Mouse (Mus musculus) embryo, embryonic 11 days (tissue): ENCODE measurements at regions not wholly inside any gene's neighbourhood (a gene's known extent, or its start where the extent isn't known, plus 50 kb on each side); places are given as distances from the start of the nearest gene placed in this dataset.

Experiments used
- DNase-seq: peaks from one replicate; pipeline ENCODE4 v3.0.0-alpha.2; 2015

DNA sequence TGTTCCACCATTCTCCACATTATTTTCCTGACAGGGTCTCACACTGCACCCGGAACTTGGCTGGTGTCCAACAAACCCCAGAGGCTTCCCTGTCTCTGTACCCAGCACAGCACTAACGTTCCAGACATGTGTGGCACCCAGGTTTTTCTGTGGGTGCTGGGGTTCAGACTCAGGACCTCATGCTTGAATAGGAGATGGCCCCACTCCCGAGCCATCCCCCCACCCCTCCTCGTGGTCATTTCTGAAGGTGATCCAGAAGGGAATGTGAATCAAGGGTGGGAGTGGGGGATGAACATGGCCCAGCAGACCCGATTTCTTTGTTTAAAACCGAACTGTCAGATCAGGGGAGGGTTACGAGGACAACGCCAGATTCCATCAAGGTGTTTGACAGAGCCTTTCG is 245.6 kb downstream of the Tbc1d1 start:
- DNase-seq = no peak

- DNase-seq = no peak
Measured at GRCm38 (mm10) chr5:64403077-64403981, 247.2 kb downstream of the Tbc1d1 start.

- DNase-seq = no peak
Measured at GRCm38 (mm10) chr5:64403982-64404345, 247.9 kb downstream of the Tbc1d1 start.

GRCm38 (mm10) chr5:64404512-64404911 is 248.4 kb downstream of the Tbc1d1 start:
- DNase-seq = no peak

DNA sequence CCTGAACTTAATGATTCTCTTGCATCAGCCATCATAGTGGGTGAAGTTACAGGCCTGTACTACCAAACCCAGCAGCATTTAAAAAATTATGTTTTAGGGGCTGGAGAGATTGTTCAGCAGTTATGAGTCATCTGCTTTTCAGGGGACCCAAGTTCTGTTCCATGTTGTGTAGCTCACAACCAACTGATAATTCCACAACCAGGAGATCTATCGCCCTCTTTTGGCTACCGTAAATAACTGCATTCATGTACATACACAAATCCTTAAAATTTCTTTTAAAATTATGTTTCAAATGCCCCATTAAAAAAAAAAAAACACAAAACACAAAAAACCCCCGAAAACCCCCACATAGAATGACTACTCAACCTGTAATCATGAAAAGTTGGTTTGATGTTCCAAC is 252.8 kb downstream of the Tbc1d1 start:
- no peak for DNase-seq

DNA sequence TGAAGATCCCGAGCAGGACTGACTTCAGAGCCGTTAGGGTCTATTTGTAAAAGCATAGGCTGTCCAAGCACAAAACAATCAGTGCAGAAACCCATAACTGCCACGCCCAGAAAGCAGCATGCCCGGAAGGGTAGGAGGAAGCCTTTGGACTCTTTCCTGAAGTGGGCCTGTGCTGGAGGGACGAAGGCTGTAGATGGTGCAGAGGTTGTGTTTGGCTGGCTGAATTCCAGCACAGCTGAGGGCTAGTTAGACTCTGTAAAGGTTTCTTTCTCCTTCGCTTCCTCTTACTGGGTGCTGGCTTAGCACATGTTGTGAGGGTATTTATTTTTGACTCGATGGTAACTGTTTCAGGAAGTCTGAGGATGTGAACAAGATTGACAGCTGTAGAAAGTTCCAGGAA is 254.5 kb downstream of the Tbc1d1 start:
- DNase-seq = no peak

- no peak for DNase-seq
Measured at GRCm38 (mm10) chr5:64414519-64414918, 258.4 kb downstream of the Tbc1d1 start.

GRCm38 (mm10) chr5:64419395-64419794 is 263.3 kb downstream of the Tbc1d1 start:
- no peak for DNase-seq

DNA sequence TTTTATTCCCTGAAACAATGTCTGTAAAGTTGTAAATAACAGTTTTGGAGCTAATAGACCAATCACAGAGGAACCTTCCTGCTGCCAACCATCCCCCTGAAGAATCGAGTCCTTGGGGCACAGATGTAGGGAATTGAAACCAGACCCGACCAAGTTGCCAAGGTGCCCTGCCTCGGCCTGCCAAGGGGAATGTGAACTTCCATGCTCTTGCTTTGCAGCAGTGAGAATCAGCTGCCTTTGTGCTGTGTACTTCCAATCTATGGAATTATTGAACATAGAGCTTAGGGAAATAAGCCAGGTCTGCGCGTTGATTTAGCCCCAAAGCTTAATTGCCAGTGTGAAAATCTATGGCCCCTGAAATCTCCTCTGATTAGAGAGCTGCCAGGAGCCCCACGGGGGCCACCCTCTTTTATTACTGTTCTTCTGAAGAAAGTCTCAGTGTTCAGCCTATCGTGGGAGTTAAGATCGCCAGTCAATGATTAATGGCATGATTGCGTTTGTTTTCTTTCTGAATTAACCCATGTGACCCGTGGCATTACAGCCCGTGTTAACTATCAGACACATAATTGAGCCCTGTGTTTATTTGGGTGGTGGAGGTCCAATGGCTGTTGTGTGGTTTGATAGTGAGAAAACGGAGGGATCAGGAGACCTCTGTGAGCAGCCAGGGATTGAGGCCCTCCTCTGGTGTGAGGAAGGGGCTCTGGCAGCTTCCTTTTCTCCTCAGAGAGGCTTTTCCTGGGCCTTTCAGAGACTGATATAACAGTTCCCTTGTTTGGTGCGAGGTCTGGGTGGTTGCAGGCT is 266.9 kb downstream of the Tbc1d1 start:
- peak; percentile 45 for DNase-seq

- DNase-seq = no peak
Measured at GRCm38 (mm10) chr5:64428822-64429221, 272.7 kb downstream of the Tbc1d1 start.

DNA sequence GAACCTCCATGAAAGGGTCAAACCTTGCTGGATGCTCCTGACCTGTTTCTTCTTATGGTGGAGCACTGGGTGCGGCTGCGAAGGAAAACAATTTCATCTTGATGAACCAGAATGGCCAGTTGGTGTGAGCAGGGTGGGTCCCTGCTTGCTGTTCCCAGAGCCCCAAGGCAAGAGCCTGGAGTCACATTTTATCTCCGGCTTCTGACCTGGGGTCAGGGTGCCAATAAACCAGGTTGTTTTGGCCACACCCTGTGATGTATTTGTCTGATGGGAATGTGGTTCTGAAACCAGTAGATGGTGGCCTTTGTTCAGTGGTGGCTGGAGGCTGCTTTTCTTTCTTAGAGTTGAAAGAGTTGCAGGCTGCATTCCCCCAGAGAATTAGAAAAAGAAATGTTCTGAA is 274.4 kb downstream of the Tbc1d1 start:
- no peak for DNase-seq

- no peak for DNase-seq
Measured at GRCm38 (mm10) chr5:64431624-64432023, 275.5 kb downstream of the Tbc1d1 start.

DNA sequence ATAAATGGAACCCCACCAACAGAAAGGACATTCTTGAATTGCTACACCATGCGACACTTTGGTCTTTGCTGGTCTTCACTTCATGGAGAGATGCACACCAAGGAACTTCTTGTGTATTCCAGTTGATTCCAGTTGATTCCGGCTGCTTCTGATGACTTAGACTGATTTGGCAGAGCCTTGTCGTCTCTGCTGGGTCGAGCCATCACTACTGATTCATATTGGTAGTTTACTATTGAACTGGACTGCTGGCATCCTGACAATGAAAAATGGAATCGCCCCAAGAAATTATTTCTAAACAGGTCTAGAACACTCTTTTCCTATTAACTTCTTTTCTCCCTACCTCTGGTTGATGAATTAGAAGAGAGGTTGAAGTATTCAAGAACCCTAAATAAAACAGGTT is 277.7 kb downstream of the Tbc1d1 start:
- DNase-seq = no peak

- DNase-seq = no peak
Measured at GRCm38 (mm10) chr5:64435491-64435890, 279.4 kb downstream of the Tbc1d1 start.

GRCm38 (mm10) chr5:64435958-64436357 is 279.9 kb downstream of the Tbc1d1 start:
- DNase-seq = no peak

GRCm38 (mm10) chr5:64437720-64438119 is 281.6 kb downstream of the Tbc1d1 start:
- DNase-seq = no peak

DNA sequence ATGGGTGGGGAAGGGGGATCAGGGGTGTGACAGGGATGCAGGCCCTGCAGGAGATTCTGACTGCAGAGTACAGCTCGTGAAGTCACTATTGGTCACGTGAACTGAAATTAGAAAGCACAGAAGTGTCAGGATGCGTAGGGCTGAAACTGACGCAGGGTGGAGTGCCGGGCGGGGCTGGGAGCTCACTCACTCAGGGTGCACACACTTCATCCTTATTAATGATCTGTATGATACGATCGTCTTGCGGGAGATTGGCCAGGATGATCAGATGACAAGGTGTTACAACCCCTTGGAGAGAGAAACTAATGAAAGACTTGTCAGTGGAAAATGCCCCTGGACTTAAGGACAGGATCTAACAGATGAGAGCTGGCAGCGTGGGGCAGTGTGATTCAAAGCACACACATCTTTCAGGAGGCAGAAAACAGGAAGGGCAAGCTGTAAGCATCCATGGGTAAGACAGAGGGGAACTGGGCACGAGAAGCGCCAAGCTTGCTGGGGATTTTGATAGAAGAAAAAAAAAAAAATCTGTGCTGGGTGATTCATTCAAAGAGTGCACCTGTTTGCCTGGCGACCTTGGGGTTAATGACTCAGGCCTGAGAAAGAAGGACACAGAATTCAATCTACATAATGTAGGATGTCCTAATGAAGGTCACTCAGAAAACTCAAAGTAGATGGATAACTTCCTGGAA is 282.5 kb downstream of the Tbc1d1 start:
- DNase-seq = no peak

DNA sequence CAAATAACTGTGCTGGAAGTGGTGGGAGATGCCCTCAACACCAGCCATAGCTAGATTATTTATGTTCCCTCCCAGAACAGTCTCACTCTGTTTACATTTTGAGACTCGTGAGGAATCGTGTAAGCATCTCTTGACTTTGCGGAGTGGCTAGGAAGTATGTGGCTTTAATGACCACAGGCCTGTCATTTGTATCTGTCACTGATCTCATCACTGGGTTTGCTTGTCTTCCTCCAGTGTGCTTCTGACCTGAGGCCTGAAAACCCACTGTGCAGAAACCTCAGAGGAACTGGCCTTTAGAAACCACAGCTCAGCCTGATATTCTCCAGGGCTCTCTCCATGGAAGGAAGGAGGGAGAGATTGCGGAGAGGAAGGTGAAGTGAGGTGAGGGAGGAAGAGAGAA is 291.7 kb downstream of the Tbc1d1 start:
- no peak for DNase-seq

DNA sequence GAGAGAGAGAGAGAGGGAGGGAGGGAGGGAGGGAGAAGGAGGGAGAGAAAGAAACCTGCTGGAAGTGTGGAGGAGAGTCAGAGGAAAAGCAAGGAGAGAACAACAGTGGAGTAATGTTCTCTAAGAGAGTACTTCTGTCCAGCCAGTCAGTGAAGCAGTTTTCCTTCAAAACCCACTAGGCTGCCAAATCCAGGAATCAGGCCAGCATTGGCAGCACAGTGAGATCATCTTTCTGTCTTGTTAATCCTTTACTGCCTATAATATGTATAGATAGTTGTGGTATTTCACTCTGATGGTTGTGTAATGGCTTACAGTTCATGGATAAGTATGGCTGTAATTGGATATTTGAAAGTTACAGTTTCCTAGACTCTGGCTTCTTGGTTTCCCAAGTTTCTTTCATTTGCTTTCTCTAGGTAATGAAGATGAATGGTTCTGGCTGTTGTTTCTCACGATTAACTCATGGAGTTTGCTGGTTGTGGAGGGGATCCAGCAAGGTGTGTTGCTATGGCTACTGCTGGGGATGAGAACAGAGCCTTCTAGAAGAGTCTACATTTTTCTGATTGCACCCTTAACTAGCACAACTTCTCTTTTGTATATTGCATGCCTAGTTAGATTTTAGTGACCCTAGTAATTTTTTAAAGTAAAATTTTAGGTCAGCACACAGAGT is 296.7 kb downstream of the Tbc1d1 start:
- DNase-seq = no peak

- no peak for DNase-seq
Measured at GRCm38 (mm10) chr5:64459807-64460206, 303.7 kb downstream of the Tbc1d1 start.

DNA sequence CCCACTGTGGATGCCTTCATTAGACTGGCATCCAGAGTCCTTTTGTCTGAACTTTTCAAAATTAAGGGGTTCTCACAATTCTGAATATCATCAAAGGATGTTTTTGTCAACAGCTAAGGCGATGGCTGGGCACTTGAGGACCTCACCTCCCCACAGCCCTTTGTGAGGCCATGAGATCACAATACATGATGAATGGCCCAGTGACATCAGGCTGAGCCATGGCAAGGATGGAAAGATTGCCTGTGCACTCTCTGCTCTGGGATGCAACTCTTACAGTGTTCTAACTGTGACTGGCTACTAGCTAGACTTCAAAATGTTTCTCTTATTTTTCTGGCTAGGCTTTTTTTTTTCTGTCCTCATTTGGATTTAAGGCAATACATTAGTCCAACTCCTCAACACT is 304.8 kb downstream of the Tbc1d1 start:
- DNase-seq = no peak

GRCm38 (mm10) chr5:64461592-64461991 is 305.5 kb downstream of the Tbc1d1 start:
- no peak for DNase-seq

DNA sequence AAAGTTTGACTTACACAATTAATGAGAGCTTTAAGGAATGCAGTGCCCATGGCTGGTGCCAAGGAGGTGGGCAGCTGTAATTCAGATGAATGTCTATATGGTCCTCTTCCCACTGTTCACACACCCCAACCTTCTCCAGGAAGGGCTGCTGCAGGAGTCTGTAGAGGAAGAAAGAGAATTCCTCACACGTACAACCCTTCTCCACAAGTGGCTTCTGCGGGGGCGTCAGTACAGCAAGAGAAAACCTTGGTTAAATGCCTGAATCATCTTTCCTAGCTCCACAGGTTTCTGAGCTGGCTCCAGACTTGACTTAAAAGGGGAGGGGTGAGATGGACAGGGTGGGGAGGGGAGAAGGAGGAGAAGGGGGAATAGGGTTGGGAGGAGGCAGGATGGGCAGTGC is 306.3 kb downstream of the Tbc1d1 start:
- no peak for DNase-seq
